Mouse (Mus musculus) urinary bladder, postnatal 10 days (tissue): Measurements from ENCODE around the gene Vars.
A peak's percentile ranks its signal among the peaks of the same experiment; 100 is the strongest.
"Not testable (repeated sequence)": the region's sequence is repeated elsewhere in the genome, so short reads cannot be mapped to it uniquely, and the experiment has no call there.

Experiments
- DNase-seq: peaks from one replicate; pipeline ENCODE4 v3.0.0; 2022; ENCODE audit warnings: low spot score

The Vars gene

GRCm38 (mm10) chr17:35000717-35001451 is at the start of gene Vars:
Gene Vars (plus strand): TSS chr17:35000987.
- no peak for DNase-seq

DNA sequence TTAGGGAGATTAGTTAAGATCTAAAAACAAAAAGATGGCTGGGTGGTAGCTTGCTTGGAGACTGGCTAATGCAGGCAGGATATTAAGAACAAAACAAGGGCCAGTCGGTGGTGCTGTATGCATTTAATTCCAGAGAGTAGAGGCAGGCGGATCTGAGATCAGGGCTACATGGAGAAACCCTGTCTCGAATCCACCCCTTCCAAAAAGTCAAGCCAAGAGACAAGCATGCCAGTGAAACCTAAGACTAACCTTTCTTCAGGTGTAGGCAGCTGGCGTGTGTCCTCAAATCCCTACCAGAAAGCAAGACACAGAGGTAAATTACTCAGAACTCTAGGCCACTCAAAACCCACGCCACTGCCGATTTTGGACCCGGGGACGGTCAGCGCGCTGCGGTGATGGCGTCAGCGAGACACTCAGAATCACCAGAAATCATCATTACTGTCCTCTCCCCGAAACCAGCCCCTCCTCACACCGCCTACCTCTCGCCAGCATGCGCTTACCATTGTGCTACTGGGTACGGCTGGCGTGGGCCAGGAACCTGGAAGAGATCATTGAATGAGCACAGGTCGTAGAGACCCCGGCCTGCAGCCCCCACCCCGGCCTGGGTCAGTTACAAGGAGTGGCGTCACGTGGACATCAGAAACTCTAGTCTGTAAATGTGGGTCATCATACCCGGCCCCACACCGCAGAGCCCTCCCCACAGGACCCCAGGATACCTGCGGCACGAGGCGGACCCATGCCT is 49.0 kb upstream of the Vars start:
- DNase-seq, result no peak

GRCm38 (mm10) chr17:34952378-34953040 is 48.3 kb upstream of the Vars start:
- peak; percentile 55 for DNase-seq

DNA sequence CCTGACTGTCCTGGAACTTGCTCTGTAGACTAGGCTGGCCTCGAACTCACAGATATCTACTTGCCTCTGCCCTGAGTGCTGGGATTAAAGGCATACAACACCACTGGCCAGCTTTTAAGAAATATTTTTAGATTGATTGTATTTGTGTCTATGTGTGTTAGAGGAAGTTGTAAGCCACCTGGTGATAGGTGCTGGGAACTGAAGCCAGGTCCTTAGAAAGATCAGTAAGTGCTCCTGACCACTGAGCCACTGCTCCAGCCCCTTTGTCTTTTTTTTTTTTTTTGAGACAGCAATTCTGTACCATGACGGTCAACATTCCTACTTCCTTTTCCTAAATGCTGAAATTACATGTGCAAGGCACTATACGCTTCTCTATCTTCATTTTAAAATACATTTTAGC is 47.5 kb upstream of the Vars start:
- no peak for DNase-seq

DNA sequence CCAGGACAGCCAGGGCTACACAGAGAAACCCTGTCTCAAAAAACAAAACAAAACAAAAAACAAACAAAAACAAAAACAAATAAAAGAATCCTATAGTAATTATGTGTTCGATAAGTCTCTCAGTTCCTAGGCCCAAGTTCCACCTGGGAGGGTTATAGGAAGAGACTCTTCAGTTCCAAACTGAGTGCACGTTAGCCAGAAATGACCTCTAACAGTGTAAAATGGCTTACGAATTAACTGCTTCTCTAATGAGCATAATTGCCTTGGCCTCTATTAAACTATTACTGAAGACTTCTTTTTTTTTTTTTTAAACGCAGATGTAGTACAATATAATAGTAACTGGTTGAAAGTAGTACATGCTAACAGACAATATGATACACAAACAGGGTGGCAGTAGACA is 46.9 kb upstream of the Vars start:
- no peak for DNase-seq

GRCm38 (mm10) chr17:34954831-34955230 is 46.0 kb upstream of the Vars start:
- no peak for DNase-seq

DNA sequence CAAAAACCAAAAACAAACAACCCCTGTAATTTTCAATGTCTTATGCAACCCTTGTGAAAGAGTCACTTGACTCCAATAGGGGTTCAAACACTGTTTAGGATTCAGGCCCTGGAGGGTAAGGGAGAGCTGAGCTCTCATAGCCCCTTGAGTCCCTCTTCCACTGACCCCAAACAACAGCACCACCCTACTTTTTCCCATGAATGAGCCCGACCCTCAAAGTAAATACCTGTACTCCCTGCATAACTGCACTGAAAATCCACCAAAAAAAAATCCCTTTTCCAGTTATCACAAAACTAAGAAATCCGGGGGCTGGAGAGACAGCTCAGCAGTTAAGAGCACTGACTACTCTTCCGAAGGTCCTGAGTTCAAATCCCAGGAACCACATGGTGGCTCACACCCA is 44.9 kb upstream of the Vars start:
- DNase-seq, result no peak

DNA sequence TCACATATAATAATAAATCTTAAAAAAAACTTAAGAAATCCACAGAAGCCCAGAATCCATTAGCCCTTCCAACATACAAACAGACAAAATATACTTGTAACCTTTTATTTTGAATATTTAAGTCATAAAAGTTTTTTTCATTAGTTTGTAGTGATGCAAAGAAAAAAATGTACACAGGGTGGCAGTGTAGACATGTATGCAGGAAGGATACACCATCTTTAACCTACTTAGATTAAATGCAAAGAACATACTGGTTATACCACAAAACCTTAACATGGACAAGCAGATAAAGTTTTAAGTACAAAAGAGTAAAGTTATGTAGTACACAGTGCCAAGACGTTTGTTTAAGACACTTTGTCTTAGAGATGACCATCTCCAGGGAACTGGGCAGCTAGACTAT is 44.4 kb upstream of the Vars start:
- DNase-seq, result no peak

- not testable (repeated sequence) for DNase-seq
Observed at GRCm38 (mm10) chr17:34957291-34957690, 43.5 kb upstream of the Vars start.

- not testable (repeated sequence) for DNase-seq
Observed at GRCm38 (mm10) chr17:34957966-34958365, 42.8 kb upstream of the Vars start.

DNA sequence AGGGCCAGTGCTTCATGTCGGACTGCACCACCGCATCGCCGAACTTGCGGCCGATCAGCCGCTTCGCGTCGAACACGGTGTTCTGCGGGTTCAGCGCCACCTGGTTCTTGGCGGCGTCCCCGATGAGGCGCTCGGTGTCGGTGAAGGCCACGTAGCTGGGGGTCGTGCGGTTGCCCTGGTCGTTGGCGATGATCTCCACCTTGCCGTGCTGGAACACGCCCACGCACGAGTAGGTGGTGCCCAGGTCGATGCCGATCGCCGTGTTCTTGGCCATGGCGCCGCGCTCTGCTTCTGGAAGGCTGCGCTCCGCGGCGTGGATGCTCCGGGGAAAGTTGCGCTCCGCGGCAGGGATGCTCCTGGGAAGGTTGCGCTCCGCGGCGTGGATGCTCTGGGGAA is 42.1 kb upstream of the Vars start:
- DNase-seq, result not testable (repeated sequence)

- DNase-seq, result peak; percentile 52
Observed at GRCm38 (mm10) chr17:34959130-34959778, 41.5 kb upstream of the Vars start, which contains the start of gene Hspa1b. Gene Hspa1b (minus strand): TSS chr17:34959238.

DNA sequence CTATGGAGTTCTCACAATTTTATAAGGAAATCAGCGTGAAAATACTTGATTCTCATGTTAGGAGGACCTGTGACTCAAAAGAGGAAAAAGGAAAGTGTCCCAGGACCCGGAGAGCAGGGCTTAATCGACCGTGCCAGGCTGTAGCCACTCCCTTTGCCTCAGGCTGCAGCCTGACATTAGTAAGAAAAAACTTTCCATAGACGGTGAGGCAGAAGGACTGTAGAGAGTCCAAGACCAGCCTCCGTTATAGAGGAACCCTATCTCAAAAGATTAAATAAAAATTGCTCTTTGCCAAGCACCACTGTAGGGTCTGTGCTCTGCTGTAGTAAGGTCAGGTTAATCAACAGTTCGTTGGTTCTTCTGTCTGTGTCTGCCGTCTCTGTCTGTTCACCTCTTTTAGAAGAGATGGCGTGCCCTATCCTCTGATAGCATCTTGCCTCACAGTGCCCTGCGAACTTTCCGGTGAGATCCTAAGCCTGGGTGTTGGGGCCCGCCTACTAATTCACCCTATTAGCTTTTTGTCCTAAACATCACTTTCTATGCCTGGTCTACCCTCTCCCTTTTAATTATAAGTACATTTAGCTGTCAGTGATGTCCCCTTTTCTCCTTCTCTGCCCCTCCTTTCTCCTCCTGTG is 40.8 kb upstream of the Vars start:
- no peak for DNase-seq

DNA sequence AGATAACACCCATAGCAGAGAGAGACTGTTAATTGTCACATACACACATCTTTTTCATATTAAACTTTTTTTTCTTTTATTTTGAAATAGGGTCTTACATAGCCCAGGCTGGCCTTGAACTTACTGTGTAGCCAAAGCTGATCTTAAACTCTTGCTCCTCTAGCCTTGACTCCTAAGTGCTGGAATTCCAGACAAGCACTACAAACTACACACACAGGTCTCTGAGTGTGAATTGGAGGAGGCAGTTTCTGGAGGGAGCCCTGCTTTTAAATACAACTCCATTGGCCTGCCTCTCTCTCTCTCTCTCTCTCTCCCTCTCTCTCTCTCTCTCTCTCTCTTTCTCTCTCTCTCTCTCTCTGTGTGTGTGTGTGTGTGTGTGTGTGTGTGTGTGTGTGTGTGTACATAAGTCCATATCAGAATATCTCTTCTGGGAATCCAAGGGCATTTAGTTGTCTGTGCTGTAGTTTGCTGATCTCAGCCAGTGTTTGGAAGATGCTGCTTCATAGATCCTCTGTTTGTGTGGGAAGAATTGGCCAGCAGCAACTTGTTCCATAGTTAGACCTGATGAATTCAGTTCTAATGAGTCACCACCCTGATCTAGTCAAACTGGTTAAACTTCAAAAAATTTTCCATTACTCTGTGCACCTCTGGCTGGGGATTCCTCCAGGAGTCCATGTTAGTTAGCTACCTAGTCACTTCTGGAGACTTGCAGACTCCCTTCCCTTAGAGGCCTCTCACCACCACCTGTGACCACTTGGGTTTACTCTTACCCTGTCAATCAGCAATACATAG is 39.9 kb upstream of the Vars start:
- no peak for DNase-seq

GRCm38 (mm10) chr17:34962125-34962524 is 38.7 kb upstream of the Vars start:
- no peak for DNase-seq

DNA sequence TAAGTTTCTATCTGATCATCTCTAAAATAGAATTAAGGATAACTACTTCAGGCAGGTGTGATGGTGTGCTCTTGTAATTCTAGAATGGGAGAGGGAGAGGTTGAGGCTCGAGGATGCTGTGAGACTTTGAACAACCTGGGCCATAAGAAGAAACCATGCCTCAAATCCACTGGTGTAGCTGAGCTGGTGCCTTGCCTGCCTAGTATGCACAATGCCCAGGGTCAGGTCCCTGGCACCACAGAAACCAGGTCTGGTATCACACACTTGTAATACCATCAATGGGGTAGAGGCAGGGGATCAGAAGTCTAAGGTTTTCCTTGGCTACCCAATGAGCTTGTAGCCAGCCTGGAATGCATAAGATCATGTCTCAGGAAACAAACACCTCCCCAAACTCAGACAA is 37.9 kb upstream of the Vars start:
- DNase-seq, result no peak

DNA sequence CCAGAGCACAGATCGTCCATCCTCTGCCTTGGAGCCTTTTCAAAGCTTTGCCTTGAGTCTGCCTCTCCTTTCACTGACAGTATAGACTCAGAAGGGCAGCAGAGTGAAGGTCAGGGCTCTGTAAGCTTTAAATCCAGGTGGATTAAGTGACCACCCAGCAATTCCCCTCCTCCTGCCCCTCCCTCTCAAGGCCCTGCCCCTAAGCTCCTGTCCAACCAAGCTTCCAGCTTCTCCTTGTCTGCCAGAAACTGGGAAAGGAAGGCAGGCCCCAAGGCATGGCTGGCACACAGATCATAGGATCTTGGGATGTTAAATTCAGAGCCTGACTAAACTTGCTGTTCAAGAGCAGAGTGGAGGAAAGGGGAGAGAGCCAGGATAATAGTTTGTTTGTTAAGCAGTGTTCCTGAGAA is 36.1 kb upstream of the Vars start:
- no peak for DNase-seq

GRCm38 (mm10) chr17:34965627-34966026 is 35.2 kb upstream of the Vars start:
- no peak for DNase-seq

DNA sequence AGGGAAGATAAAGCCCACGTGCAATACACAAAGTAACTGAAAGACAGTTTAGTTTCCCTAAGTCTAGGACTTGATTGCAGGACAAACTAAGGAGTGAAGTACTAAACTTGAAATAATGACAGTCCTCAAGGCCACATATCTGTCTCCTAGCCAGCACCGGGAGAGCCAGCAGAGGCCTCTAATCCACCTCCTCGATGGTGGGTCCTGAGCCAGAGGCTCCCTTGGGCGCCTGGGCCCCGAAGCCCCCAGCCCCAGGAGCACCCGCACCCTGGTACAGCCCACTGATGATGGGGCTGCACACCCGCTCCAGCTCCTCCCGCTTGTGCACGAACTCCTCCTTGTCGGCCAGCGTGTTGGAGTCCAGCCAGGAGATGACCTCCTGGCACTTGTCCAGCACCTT is 31.0 kb upstream of the Vars start, which contains the start of gene Gm20481:
Gene Gm20481 (plus strand): TSS at position 91 of the 400 bp plus-strand sequence.
- DNase-seq, result not testable (repeated sequence)

DNA sequence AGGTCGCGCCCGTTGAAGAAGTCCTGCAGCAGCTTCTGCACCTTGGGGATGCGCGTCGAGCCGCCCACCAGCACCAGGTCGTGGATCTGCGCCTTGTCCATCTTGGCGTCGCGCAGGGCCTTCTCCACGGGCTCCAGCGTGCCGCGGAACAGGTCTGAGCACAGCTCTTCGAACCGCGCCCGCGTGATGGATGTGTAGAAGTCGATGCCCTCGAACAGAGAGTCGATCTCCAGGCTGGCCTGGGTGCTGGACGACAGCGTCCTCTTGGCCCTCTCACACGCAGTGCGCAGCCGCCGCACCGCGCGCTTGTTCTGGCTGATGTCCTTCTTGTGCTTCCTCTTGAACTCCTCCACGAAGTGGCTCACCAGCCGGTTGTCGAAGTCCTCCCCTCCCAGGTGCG is 29.9 kb upstream of the Vars start:
- DNase-seq, result not testable (repeated sequence)

DNA sequence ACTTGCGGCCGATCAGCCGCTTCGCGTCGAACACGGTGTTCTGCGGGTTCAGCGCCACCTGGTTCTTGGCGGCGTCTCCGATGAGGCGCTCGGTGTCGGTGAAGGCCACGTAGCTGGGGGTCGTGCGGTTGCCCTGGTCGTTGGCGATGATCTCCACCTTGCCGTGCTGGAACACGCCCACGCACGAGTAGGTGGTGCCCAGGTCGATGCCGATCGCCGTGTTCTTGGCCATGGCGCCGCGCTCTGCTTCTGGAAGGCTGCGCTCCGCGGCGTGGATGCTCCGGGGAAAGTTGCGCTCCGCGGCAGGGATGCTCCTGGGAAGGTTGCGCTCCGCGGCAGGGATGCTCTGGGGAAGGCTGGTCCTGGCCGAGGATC is 29.1 kb upstream of the Vars start:
- not testable (repeated sequence) for DNase-seq
